21 mouse cellular contexts compared by ENCODE assay signal in the genomic region with DNA sequence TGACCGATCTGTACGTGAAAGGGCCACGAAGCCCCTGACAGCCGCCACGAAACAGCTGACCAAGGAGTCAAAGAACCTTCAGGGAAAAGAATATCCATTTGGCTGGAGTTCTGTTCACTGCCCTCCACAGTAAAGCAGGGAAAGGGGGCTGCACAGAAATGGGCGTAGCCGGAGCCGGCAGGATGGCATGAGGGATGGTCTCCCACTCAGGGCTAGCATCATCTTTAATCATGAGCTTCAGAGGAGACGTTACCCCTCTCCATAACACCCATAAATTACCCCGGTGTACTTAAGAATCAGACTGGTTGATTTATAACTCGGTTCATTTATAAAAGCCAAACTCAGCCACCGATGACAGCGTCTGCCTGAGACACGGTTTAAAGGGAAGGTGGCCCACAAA. TPM values are rescaled to one million over a fixed set of nuclear protein-coding genes. Genes with fewer than 3 reads are reported as not detected.
"Had no signal": no experiment of that assay in that cellular context is flagged by ENCODE, and none has a peak within 500 bp of the region (broad histone marks: within the 10 kb centered on the region; RNA-seq: fewer than 3 reads in every experiment).

No protein-coding gene starts in this region.

- H3K36me3 ChIP-seq: liver, embryonic 13.5 days; midbrain, embryonic 13.5 days; neural tube, embryonic 12.5 days had no signal

- H3K4me1 ChIP-seq: liver, embryonic 13.5 days had no signal

- H3K9ac ChIP-seq: liver, embryonic 13.5 days; midbrain, embryonic 13.5 days; neural tube, embryonic 12.5 days had no signal

- H3K9me3 ChIP-seq: liver, embryonic 13.5 days; midbrain, embryonic 13.5 days; neural tube, embryonic 12.5 days had no signal

- H3K4me3 ChIP-seq: left cerebral cortex, adult 2 months; liver, embryonic 13.5 days; midbrain, embryonic 13.5 days; neural tube, embryonic 12.5 days had no signal

- ATAC-seq: midbrain, embryonic 13.5 days had no signal

- DNase-seq: kidney, adult 18-20 months; kidney, adult 9 months; kidney, postnatal 10 days; kidney, postnatal 36 days; layer of hippocampus, postnatal 36 days; liver, embryonic 13.5 days; lung, adult 2 months; lung, postnatal 14 days; lung, postnatal 4 days; right cerebral cortex, adult 18-20 months; right cerebral cortex, postnatal 14 days; right cerebral cortex, postnatal 4 days; thymus, adult 2 months; thymus, postnatal 14 days; thymus, postnatal 4 days had no signal

- H3K4me2 ChIP-seq: liver, embryonic 13.5 days; midbrain, embryonic 13.5 days; neural tube, embryonic 12.5 days had no signal

- H3K27me3 ChIP-seq: liver, embryonic 13.5 days; midbrain, embryonic 13.5 days; neural tube, embryonic 12.5 days had no signal

- H3K27ac ChIP-seq: left cerebral cortex, adult 2 months; liver, embryonic 13.5 days; midbrain, embryonic 13.5 days; neural tube, embryonic 12.5 days; stomach, postnatal 0 days had no signal

RNA-seq across cellular contexts. Expression of gene Tmem132d, which starts 36.9 kb away (rescaled TPM):
- polyA plus RNA-seq: liver, adult 2 months; liver, embryonic 16.5 days had no signal
